25 mouse cellular contexts compared by ENCODE assay signal in the genomic region with DNA sequence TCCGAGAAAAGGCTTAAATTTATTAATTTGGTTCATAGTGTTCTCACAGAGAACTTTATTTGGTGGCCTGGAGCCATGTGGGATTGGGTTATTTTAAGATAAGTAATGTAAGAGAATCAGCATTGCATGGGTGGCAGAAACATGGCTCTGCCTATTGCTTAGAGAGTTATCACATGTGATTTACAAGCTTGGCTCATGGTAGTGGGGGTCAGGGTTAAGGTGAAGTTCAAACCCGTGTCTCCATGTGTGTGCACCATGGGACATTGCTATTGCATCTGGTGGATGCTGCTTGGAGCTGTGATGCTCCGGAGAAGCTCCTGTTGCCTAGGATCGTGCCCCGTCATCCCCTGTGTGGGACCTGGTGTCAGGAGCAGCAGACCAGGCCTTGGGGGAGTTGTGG.
A peak's percentile ranks its signal among the peaks of the same experiment; 100 is the strongest.
DNase-seq lines count a peak whose midpoint lies in the region; ATAC-seq and TF ChIP-seq lines count a peak whose summit lies in the region.
"Had no signal": no experiment of that assay in that cellular context is flagged by ENCODE, and none has a peak within 500 bp of the region (broad histone marks: within the 10 kb centered on the region; RNA-seq: fewer than 3 reads in every experiment).

No protein-coding gene starts in this region.

- H3K4me1 ChIP-seq in midbrain, embryonic 11.5 days (ENCODE audit: control insufficient read depth, insufficient read depth, low read length), result no peaks in the 10 kb centered on the region
- no peaks in the 10 kb centered on the region for H3K4me1 ChIP-seq in midbrain, postnatal 0 days (ENCODE audit: insufficient read depth, low read length)
- H3K4me1 ChIP-seq: embryonic facial prominence, embryonic 10.5 days; forebrain, embryonic 13.5 days had no signal

- no peak overlapping the region for H3K4me3 ChIP-seq in midbrain, embryonic 11.5 days (ENCODE audit: low read depth, low read length)
- H3K4me3 ChIP-seq in midbrain, postnatal 0 days (ENCODE audit: low read depth, low read length), result no peak overlapping the region
- H3K4me3 ChIP-seq: embryonic facial prominence, embryonic 10.5 days; embryonic facial prominence, embryonic 12.5 days; forebrain, embryonic 13.5 days had no signal

- peak; percentile 78 for DNase-seq in heart, adult 11 months
- DNase-seq in heart, adult 8-10 months (ENCODE audit: low spot score), result no peak
- DNase-seq in kidney, postnatal 14 days, result peak; percentile 10
- DNase-seq in kidney, adult 8-10 months, result no peak
- DNase-seq in midbrain, embryonic 11.5 days (ENCODE audit: low spot score, missing footprints), result peak; percentile 21
- no peak for DNase-seq in midbrain, postnatal 0 days (ENCODE audit: low spot score)
- peak; percentile 18 for DNase-seq in urinary bladder, postnatal 14 days (ENCODE audit: low spot score)
- DNase-seq in urinary bladder, postnatal 25 days (ENCODE audit: low spot score), result no peak
- DNase-seq: adrenal gland, adult 8-10 months; adrenal gland, postnatal 14 days; adrenal gland, postnatal 36 days; B cell, adult 2 months; cerebellum, adult 11-12 months; cerebellum, adult 2 months; cerebellum, adult 9-10 months; cerebellum, postnatal 10 days; cerebellum, postnatal 25 days had no signal

- no peak overlapping the region for H3K4me2 ChIP-seq in midbrain, embryonic 11.5 days
- no peak overlapping the region for H3K4me2 ChIP-seq in midbrain, postnatal 0 days (ENCODE audit: low read depth, low read length, poor library complexity, severe bottlenecking)
- H3K4me2 ChIP-seq: embryonic facial prominence, embryonic 12.5 days; forebrain, embryonic 13.5 days had no signal

- ATAC-seq in midbrain, embryonic 11.5 days (ENCODE audit: low FRiP score), result no peak
- no peak for ATAC-seq in midbrain, postnatal 0 days (ENCODE audit: low FRiP score)
- ATAC-seq: activated CD4-positive, CD25-positive, alpha-beta regulatory T cell, adult 4 months; CD4-positive, CD25-positive, alpha-beta regulatory T cell, adult 4 months; forebrain, embryonic 13.5 days; Patski had no signal

- H3K9me3 ChIP-seq in midbrain, embryonic 11.5 days (ENCODE audit: control insufficient read depth, low read length), result no peaks in the 10 kb centered on the region
- H3K9me3 ChIP-seq in midbrain, postnatal 0 days (ENCODE audit: low read length), result no peaks in the 10 kb centered on the region
- H3K9me3 ChIP-seq: embryonic facial prominence, embryonic 10.5 days; embryonic facial prominence, embryonic 12.5 days; forebrain, embryonic 13.5 days; G1E had no signal

- 84% methylated on average over 5 of the region's 5 CpGs for WGBS in midbrain, embryonic 11.5 days
- WGBS in midbrain, postnatal 0 days, result 88% methylated on average over 5 of the region's 5 CpGs

- H3K36me3 ChIP-seq in midbrain, embryonic 11.5 days (ENCODE audit: control insufficient read depth, insufficient read depth, low read length), result no peaks in the 10 kb centered on the region
- peaks cover 9% of the 10 kb centered on the region; the same call in 1 of the 2 replicates for H3K36me3 ChIP-seq in midbrain, postnatal 0 days (ENCODE audit: insufficient read depth, low read length)
- H3K36me3 ChIP-seq: embryonic facial prominence, embryonic 10.5 days; embryonic facial prominence, embryonic 12.5 days had no signal

- no peak overlapping the region for H3K9ac ChIP-seq in midbrain, embryonic 11.5 days (ENCODE audit: low read length)
- no peak overlapping the region for H3K9ac ChIP-seq in midbrain, postnatal 0 days (replicated peaks; ENCODE audit: low read length, poor library complexity, severe bottlenecking)
- H3K9ac ChIP-seq: embryonic facial prominence, embryonic 12.5 days; forebrain, embryonic 13.5 days had no signal

- H3K27ac ChIP-seq in midbrain, embryonic 11.5 days (ENCODE audit: low read depth, low read length), result no peak overlapping the region
- H3K27ac ChIP-seq in midbrain, postnatal 0 days (ENCODE audit: low read depth, low read length), result no peak overlapping the region
- H3K27ac ChIP-seq: embryonic facial prominence, embryonic 10.5 days; embryonic facial prominence, embryonic 12.5 days; forebrain, embryonic 13.5 days had no signal

- TF ChIP-seq CTCF in midbrain, postnatal 0 days (IDR thresholded peaks at IDR 0.05), result no peak

- H3K27me3 ChIP-seq in midbrain, embryonic 11.5 days (ENCODE audit: control insufficient read depth, insufficient read depth, low read length), result no peaks in the 10 kb centered on the region
- no peaks in the 10 kb centered on the region for H3K27me3 ChIP-seq in midbrain, postnatal 0 days (ENCODE audit: insufficient read depth, low read length)
- H3K27me3 ChIP-seq: CH12.LX; embryonic facial prominence, embryonic 12.5 days; forebrain, embryonic 13.5 days; Patski had no signal

Comparison
In these comparisons a context has a peak if more than half of its experiments do, and no peak if none do; other contexts are left out.
1. DNase-seq: peak in heart, adult 11 months (single experiment), kidney, postnatal 14 days (single experiment), midbrain, embryonic 11.5 days (single experiment) and urinary bladder, postnatal 14 days (single experiment); none in heart, adult 8-10 months (single experiment), kidney, adult 8-10 months (0 of 2), midbrain, postnatal 0 days (single experiment) and urinary bladder, postnatal 25 days (single experiment).